Mouse (Mus musculus) stomach, postnatal 0 days (tissue): Measurements from ENCODE around the gene Cst7. TPM values are rescaled to one million over a fixed set of nuclear protein-coding genes. Genes with fewer than 3 reads are reported as not detected.

Experiments used
- ATAC-seq: fragments of 200-750 bp; cut with Nextera tagmentation; 2 replicates; pipeline ENCODE4 v1.8.0; 2017; ENCODE audit not compliant: low FRiP score, low TSS enrichment
- DNase-seq: peaks from one replicate; pipeline ENCODE4 v3.0.0-alpha.2; 2016; ENCODE audit warnings: low spot score
- H3K27ac ChIP-seq: fragments of 300-500 bp; sonication (generic); replicated peaks from 2 replicates; pipeline ENCODE4 v1.5.1; 2014; ENCODE audit warnings: mild to moderate bottlenecking, control low read depth
- H3K27me3 ChIP-seq: fragments of 300-500 bp; sonication (generic); 2 replicates; pipeline ENCODE4 v1.6.1; 2014; ENCODE audit warnings: low read length; ENCODE audit not compliant: control insufficient read depth, insufficient read depth
- H3K36me3 ChIP-seq: fragments of 300-500 bp; sonication (generic); 2 replicates; pipeline ENCODE4 v1.6.1; 2014; ENCODE audit warnings: low read length, mixed read lengths; ENCODE audit not compliant: control insufficient read depth, insufficient read depth
- H3K4me1 ChIP-seq: fragments of 300-500 bp; sonication (generic); replicated peaks from 2 replicates; pipeline ENCODE4 v1.6.1; 2014; ENCODE audit warnings: antibody characterized with exemption; ENCODE audit not compliant: control insufficient read depth, insufficient read depth
- H3K4me2 ChIP-seq: fragments of 300-500 bp; sonication (generic); replicated peaks from 2 replicates; pipeline ENCODE4 v1.6.1; 2014; ENCODE audit warnings: low read depth, mild to moderate bottlenecking, control low read depth, moderate library complexity
- H3K4me3 ChIP-seq: fragments of 300-500 bp; sonication (generic); 2 replicates; pipeline ENCODE4 v1.5.1; 2014; ENCODE audit warnings: low read depth, low read length, control low read depth
- H3K9ac ChIP-seq: fragments of 300-500 bp; sonication (generic); 2 replicates; pipeline ENCODE4 v1.6.1; 2014; ENCODE audit warnings: mild to moderate bottlenecking, low read length, control low read depth, mixed read lengths
- H3K9me3 ChIP-seq: fragments of 300-500 bp; sonication (generic); 2 replicates; pipeline ENCODE4 v1.6.1; 2016; ENCODE audit warnings: low read length; ENCODE audit not compliant: control insufficient read depth
- CTCF ChIP-seq: IDR thresholded peaks from 2 replicates; pipeline ENCODE4 v1.5.1; 2016; ENCODE audit warnings: antibody characterized with exemption, low read depth, mild to moderate bottlenecking, moderate library complexity
- EP300 ChIP-seq: optimal IDR thresholded peaks from 2 replicates; pipeline ENCODE3; 2016; ENCODE audit warnings: antibody characterized with exemption
- WGBS: fragments of 180-500 bp; shearing (Covaris S2); extraction: QIAGEN DNeasy Blood & Tissue Kit; methylation state at CpG from one replicate; pipeline ENCODE4 v1.1.7; 2014; 5-methylcytosine and 5-hydroxymethylcytosine counted together
- polyA plus RNA-seq: library from polyadenylated mRNA; unstranded; fragments of >200 nt; fragmentation: Nextera tagmentation; extraction: Ambion mirVana; gene quantifications from 2 replicates; pipeline ENCODE4 v1.2.1, GENCODE M21; 2015

The Cst7 gene
- polyA plus RNA-seq, 1 experiment from 2014 or later, result 0.29 TPM

DNA sequence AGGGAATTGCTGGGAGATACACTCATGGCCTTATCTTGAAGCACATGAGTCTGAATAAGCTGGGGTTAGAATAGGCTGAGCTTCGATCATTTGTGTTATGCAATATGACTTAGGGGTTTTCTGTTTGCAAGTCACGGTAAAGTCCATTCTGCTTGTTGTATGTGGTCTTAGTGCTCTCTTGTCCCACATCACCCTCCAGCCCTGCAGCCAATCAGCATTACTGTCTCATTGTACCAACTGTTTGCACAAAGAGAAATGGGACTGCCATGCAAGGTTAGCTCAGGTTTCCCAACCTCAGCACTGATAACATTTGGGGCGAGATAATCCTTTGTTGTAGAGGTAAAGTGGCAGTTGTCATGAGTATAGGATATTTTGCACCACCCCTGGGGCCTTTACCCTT lies 39.9 kb downstream of the Cst7 start:
- no peak for ATAC-seq
- DNase-seq, result no peak
- Histone ChIP-seq H3K27ac (no peak overlapping the region), H3K27me3 (no peaks in the 10 kb centered on the region), H3K36me3 (no peaks in the 10 kb centered on the region), H3K4me2 (no peak overlapping the region), H3K4me3 (no peak overlapping the region), H3K9ac (no peak overlapping the region), H3K4me1 (no peaks in the 10 kb centered on the region; the same call in 1 of the 2 replicates), H3K9me3 (no peaks in the 10 kb centered on the region)
- WGBS, result 59% methylated on average over 3 of the region's 3 CpGs
- no peak for TF ChIP-seq CTCF
- no peak for TF ChIP-seq EP300

DNA sequence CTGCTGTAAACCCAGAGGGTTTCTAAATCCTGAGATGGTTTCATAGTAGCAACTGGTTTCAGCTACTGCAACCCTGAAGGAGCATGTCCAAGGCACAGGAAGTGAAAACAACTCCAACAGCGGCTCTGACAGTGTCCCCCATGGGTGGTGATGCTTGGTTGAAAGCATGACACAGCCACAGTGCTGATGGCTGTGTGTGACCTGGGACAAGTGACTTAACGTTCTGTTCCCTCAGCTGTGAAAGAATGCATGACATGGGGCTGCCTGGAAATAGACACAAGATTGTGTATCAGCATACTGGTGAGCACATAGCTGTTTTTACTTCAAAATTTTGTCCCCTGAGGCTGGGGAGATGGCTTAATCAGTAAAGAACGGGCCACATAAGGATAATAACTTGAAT lies 51.5 kb downstream of the Cst7 start:
- no peak overlapping the region for H3K4me3 ChIP-seq
- DNase-seq (no peak), ATAC-seq (no peak)
- 65% methylated on average over 3 of the region's 3 CpGs for WGBS
- TF ChIP-seq CTCF (no peak), EP300 (no peak)
- no peak overlapping the region for H3K27ac ChIP-seq
- no peaks in the 10 kb centered on the region for H3K4me1 ChIP-seq
- H3K36me3 ChIP-seq, result peaks cover 10% of the 10 kb centered on the region
- no peak overlapping the region for H3K4me2 ChIP-seq
- no peaks in the 10 kb centered on the region for H3K9me3 ChIP-seq
- H3K9ac ChIP-seq, result no peak overlapping the region
- H3K27me3 ChIP-seq, result no peaks in the 10 kb centered on the region

DNA sequence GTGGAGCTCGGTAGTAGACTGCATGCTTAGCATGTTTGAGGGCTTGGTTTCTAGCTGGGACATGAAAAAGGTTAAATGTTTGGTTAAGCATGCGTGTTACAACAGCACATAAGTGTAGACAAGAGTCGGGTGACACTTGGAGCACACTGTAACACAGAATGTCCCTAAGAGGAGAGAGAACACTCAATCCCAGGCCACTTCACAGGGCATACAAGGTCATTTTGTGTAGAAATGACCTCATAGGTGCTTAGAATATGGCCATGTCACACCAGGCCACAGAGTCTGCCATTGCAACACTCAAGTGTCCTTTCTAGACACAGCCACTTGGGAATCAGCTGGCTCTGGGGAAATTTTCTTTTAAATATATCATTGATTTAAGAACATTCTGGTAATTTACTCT lies 53.7 kb downstream of the Cst7 start:
- WGBS, result 72% methylated on average over 3 of the region's 3 CpGs
- ATAC-seq, result no peak

DNA sequence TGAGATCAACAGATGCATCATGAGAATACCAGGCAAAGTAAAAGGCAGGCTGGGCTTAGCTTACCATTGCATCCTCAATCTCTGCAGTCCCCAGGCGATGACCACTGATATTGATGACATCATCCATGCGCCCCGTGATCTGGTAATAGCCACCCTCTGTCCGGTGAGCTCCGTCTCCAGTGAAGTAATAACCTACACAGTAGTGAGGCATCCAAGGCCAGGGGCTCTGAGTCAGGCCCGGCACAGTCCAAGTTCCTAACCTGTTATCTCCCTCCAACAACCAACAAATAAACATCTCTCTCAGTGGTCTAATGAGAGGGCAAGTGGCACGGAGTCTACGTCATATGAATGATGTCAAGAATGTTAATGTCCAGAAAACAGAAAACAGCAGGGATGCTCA lies 54.7 kb downstream of the Cst7 start:
- no peaks in the 10 kb centered on the region for H3K27me3 ChIP-seq
- WGBS, result 87% methylated on average over 8 of the region's 8 CpGs

More for the DNA sequence above, 53.7 kb downstream of the Cst7 start:
- Histone ChIP-seq H3K4me3 (no peak overlapping the region), H3K36me3 (peaks cover 10% of the 10 kb centered on the region; the same call in 1 of the 2 replicates), H3K27me3 (no peaks in the 10 kb centered on the region), H3K9me3 (no peaks in the 10 kb centered on the region), H3K4me2 (no peak overlapping the region), H3K9ac (no peak overlapping the region), H3K27ac (no peak overlapping the region), H3K4me1 (no peaks in the 10 kb centered on the region)
- no peak for TF ChIP-seq CTCF
- no peak for TF ChIP-seq EP300
- no peak for DNase-seq

DNA sequence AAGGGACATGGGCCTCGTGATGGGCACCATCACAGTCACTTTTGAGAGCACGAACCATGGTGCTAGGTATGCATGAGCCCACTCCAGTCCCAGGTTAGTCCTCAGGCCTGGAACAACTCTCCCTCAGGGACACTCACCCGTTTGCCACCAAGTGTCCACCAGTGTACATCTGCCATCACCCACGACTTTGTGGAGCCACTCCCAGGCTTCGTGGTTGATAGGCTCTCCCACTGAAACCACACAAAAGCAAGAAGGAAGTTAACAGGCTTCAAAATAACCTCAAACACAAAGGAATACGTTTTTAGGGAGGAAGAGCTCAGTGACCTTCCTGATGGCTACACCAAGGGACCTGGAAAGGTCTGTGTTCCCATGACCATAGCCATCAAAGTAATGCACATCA lies 56.9 kb downstream of the Cst7 start:
- no peaks in the 10 kb centered on the region for H3K27me3 ChIP-seq

More for the DNA sequence above, 54.7 kb downstream of the Cst7 start:
- ATAC-seq (no peak), DNase-seq (no peak)
- Histone ChIP-seq H3K9ac (no peak overlapping the region), H3K27ac (no peak overlapping the region), H3K36me3 (peaks cover 10% of the 10 kb centered on the region; the same call in 1 of the 2 replicates), H3K9me3 (no peaks in the 10 kb centered on the region), H3K4me3 (no peak overlapping the region), H3K4me1 (no peaks in the 10 kb centered on the region), H3K4me2 (no peak overlapping the region)
- no peak for TF ChIP-seq CTCF
- TF ChIP-seq EP300, result no peak

More for the DNA sequence above, 56.9 kb downstream of the Cst7 start:
- H3K4me1 ChIP-seq, result no peaks in the 10 kb centered on the region
- H3K9ac ChIP-seq, result no peak overlapping the region
- H3K4me3 ChIP-seq, result no peak overlapping the region
- ATAC-seq (no peak), DNase-seq (no peak)
- WGBS, result 64% methylated on average over 6 of the region's 6 CpGs
- peaks cover 8% of the 10 kb centered on the region; the same call in 1 of the 2 replicates for H3K36me3 ChIP-seq
- TF ChIP-seq EP300 (no peak), CTCF (no peak)
- no peak overlapping the region for H3K4me2 ChIP-seq
- no peaks in the 10 kb centered on the region for H3K9me3 ChIP-seq
- no peak overlapping the region for H3K27ac ChIP-seq

Other genes with a start within 250 kb of the Cst7 start
- gene Gm10130, start 246.7 kb upstream of the Cst7 start, polyA plus RNA-seq, result 1.6 and 2.5 TPM in 2 replicates
- 2.4 and 2.5 TPM in 2 replicates for gene 3300002I08Rik, start 207.7 kb upstream of the Cst7 start, polyA plus RNA-seq
- gene Zfp442, start 118.9 kb upstream of the Cst7 start, polyA plus RNA-seq, result 2.1 TPM in 2 replicates
- gene Zfp345, start 85.3 kb upstream of the Cst7 start, polyA plus RNA-seq, result 0.07 TPM in 1 of 2 replicates, not detected in the other
- gene Apmap, start 38.2 kb downstream of the Cst7 start, polyA plus RNA-seq, result 30.0 and 30.1 TPM in 2 replicates
- gene Acss1, start 98.1 kb downstream of the Cst7 start, polyA plus RNA-seq, result 28.2 and 35.7 TPM in 2 replicates
- not detected in 2 replicates for gene Vsx1, start 118.9 kb downstream of the Cst7 start, polyA plus RNA-seq
- gene Entpd6, start 178.6 kb downstream of the Cst7 start, polyA plus RNA-seq, result 23.5 and 24.2 TPM in 2 replicates
- gene Pygb, start 216.3 kb downstream of the Cst7 start, polyA plus RNA-seq, result 109 and 115 TPM in 2 replicates